Mouse (Mus musculus): ENCODE data around the gene Cxcr5.
"Not testable (repeated sequence)": the region's sequence is repeated elsewhere in the genome, so short reads cannot be mapped to it uniquely, and the experiment has no call there.

Gene Cxcr5

DNA sequence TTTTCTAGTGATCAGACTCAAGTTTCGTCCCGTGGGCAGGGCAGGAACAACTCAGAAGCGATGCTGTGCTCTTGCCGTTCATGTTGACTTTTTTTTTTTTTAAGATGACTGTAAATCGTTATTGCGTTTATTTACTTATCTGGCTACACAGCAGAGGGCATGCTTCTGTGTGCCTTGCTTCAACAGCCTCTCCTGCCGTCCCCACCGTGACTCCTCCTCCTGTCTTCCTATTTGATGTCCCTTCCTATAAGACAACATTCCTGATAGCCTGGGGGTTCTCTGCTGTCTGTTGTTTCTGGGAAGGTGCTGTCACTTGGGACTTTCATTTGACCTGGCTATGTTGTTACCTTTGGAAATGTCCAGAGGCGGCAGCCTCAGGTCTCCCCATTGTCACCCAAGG is 26.9 kb upstream of the Cxcr5 start:
- in situ Hi-C loops (cut with MboI, MseI) = no loop called here

DNA sequence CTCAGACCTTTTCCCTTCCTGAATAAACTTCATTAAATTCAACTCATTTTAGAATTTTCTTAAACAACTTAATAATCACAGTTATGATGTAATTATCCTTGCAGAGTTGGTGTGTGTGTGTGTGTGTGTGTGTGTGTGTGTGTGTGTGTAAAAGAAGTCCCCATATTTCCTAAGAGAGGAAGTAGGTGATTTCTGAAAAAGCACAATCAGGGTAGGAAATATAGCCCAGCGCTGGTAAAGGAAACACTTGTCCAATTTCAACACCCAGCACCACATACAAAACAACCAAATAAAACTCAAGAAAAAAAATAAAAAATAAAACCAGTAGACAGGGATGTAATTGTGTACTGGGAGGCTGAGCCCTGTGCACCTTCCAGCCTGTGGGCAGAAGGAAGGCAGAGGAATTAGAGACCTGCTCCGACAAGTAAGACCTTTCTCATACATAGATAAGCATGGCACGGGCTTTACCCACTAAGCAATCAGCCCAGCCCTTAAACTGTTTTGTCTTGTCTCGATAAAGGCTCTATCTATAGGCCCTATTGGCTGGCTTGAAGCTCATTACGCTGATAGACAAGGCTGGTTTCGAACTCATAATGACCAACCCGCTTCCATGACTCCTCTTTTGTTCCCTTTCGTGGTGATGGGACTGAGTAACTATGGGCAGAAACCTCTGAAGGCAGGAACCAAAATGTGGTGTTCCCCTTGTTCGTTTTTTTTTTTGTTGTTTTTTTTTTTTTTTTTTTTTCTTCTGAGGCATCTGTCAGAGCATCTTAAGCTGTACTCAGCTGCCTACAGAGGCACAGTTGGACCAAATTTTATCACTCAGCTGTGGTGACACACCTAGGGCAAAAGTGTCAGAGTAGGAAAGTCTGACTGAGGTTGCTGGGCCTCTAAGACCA is 25.8 kb upstream of the Cxcr5 start:
- in situ Hi-C loops (cut with MboI, MseI) = no loop called here

DNA sequence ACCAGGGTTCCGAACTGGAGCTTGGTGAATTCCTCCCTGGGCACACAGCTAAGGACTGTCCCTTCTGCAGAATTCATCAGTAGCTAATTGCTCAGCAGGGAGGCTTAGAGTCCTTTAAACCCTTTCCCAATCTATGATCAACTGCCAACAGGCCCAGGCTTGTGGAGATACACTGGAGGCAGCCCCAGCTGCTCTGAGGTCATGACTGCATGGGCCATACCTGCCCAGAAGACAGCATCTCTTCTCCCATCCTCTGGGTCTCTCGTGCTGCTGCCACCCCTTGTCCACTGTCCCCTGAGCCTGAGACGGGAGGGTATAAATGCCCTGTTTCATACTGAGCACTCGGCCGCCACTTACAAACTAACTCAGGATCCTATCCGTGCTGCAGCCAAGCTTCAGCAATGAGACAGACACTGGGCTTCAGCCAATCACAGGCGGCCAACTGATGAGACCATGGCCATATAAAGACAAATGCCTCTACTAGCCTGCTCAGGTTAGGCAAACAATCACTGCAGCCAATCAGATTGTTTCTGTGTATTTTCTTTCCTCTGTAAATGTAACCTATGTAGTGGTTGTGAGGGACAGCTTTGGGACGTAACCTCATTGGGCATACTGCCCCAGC is 25.1 kb upstream of the Cxcr5 start:
- in situ Hi-C loops (cut with MboI, MseI) = no loop called here

DNA sequence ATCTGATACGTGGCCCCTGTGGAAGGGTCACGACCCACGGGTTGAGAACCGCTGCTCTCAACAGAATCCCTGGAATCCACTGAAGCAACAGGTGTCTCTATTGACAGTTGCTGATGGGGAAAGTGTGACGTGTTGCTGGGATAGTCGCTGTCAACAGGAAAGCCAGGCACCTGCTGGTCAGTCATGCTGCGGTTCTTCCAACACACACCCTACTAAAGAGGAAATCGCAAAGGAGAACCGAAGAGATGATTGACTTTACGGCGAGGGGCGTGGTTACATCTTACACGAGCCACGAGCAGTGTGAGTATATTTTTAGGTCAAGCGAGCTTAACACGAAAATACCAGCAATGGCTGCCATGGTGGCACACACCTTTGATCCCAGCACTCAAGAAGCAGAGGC is 20.7 kb upstream of the Cxcr5 start:
- in situ Hi-C loops (cut with MboI, MseI) = no loop called here

DNA sequence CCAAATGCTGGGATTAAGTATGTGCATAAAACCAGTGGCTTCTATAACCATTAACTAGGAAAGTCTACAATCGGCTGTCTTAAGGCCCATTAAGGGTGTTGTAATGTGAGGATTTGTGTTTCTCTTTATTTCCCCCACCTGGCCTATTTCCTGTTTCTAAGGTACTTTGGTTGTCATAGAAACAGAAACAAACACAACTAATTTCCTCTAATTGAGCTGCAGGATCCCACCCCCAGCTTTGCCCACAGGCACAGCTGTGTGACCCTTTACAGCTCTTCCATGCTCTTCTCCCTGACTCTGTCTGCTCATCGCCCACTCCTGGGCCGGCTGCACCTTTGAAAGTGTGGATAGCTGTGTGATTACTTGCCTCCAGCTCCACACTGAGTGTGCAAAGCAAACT is 19.7 kb upstream of the Cxcr5 start:
- in situ Hi-C loops (cut with MboI, MseI) = no loop called here

DNA sequence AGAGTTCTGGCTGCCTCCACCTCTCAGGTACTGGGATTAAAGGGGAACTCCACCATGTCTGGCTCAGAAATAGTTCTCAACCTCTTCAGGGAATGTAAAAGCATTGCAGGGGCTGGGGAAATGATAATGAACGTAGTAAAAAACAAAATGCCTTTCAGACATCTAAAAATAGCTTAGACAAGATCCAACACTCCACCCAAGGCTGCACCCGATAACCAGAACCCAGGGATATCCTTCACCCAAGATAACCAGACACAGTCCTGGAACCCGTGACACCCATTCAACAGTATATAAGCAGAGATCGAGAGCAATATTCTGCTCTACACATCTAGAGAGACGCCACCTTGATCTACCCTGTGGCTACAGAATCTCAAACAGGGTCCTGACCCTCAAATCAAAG is 18.4 kb upstream of the Cxcr5 start:
- in situ Hi-C loops (cut with MboI, MseI) = no loop called here

DNA sequence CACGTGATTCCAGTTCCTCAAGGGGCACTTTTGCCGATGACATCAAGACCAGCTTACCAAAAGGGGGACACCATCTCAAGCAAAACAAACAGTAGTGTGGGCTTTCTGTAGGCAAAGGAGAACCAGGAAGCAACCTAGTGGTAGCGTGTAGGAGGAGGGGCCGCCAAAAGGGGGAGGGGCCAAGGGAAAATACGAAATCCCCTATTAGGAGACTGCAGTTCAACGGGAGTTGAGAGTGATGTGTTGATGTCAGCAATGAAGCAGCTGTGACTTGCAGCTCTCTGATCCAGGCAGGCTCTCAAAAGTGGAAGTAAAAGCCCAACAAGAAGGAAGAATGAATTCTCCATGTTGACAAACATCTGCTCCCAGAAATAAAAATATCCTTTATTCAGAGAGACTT is 17.7 kb upstream of the Cxcr5 start:
- in situ Hi-C loops (cut with MboI, MseI) = no loop called here

DNA sequence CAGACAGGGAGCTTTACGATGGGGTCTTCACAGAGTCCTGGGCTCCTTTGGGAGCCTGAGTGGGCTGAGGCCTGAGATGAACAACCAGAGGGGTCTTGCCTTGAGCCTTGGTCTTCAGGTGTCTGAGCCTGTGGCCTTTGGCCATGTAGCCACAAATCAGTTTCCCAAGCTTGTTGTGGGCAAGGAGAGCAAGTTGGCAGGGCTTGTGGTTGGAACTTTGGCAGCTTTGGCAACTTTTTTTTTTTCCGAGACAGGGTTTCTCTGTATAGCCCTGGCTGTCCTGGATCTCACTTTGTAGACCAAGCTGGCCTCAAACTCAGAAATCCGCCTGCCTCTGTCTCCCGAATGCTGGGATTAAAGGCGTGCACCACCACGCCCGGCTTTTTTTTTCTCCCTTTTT is 14.4 kb upstream of the Cxcr5 start:
- in situ Hi-C loops (cut with MboI, MseI) = not testable (repeated sequence)

DNA sequence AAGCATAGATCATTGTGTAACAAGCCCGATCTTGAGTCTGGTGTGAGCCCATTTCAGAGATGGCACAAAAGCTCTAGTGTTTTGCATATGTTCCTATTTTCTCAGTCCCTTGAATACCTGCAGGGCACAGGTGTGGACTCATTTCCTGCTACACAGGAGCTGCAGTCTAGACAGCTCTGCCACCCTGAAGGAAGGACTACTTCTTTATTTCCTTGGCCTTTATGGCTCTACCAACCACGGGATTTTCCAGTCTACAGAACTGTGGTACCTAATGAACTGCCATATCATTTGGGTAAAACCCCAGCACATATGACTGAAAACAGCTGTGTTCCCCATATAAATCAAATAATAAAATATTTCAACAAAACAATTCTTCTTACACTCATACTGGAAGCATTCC is 13.4 kb upstream of the Cxcr5 start:
- in situ Hi-C loops (cut with MboI, MseI) = no loop called here

DNA sequence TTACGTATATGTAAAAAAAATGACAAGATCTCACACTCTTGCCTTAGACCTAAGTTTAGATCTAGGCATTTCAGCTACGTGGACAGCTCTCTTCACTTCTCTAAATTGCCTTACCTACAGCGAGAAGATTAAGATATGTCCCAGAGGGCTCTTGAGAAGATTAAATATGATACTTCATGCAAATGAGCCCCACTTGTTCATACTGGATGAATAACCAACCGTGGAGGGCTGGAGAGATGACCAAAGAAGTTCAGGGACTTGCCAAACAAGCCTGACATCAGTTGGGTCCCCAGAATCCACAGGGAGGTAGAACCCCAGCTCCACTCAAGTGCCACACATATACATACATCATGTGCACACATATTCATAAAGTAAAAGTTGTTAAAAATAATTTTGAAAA is 11.6 kb upstream of the Cxcr5 start:
- in situ Hi-C loops (cut with MboI, MseI) = no loop called here

DNA sequence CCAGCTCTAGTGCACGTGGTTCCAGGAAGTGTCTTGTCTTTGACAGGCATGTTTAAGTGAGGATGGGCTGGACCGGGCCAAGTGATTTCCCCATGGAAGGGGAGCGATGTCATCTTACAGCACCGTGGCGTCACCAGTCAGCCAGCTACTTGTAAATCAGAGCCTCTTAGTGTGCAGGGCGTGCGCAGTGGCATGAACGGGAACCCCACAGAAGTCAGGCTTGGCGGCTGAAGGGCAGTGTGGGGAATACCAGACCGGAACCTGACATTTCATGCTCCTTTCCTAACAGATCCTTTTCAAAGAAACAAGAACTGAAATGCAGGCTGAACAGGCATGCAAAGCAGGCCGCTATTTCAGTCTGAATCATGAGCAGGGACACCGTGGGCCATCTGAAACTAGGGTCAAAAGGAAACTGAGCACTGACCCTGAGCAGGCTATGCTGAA is 9.3 kb upstream of the Cxcr5 start:
- in situ Hi-C loops (cut with MboI, MseI) = no loop called here

DNA sequence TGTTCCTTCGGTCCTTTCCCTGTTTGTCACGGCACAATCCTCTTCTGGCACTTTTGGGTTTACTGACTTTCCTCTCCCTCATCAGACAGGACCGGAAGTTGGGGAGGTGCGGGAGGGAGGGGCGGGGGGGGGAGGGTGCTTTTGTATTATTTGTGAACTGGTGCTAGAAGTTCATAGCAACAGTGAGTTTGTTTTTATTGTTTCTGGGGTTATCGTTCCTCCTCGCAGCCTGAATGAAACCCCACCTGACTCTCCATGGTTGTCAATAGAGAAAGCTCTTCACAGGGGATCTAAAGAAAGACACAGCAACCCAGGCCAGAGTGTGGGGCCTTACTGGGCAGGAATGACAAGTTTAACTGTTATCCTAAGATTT is 6.4 kb upstream of the Cxcr5 start:
- in situ Hi-C loops (cut with MboI, MseI) = no loop called here

DNA sequence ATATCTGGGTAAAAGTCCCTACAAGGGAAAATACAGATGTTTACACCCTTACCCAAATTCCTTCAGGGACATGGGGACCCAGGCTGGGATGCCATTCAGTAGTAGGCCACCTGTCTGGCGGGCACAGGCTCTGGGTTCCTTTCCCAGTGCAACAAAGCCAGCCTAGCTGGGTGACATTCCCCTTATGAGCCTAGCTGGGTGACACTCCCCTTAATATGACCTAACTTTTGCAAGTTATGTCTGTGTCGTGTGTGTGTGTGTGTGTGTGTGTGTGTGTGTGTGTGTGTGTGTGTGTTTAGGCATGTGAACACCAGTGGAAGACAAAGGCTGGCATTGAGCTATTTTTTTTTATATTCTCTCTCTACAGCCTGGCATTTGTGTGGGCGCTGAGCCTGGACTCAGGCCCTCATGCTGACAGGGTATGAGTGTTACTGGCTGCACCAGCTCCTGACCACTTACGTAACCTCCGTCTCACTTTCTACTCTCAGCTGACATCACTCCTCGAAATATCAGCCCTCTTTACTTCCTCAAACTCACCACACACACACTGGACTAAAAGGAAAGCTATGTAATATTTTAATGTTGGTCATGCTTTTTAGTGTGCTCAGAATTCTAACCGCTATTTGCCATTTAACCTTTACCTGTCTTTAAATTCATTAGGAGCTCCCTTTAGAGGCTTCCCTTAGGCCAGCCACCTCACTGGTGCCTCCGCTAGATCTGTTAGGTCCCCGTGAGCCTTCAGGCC is 5.8 kb upstream of the Cxcr5 start:
- in situ Hi-C loops (cut with MboI, MseI) = no loop called here

DNA sequence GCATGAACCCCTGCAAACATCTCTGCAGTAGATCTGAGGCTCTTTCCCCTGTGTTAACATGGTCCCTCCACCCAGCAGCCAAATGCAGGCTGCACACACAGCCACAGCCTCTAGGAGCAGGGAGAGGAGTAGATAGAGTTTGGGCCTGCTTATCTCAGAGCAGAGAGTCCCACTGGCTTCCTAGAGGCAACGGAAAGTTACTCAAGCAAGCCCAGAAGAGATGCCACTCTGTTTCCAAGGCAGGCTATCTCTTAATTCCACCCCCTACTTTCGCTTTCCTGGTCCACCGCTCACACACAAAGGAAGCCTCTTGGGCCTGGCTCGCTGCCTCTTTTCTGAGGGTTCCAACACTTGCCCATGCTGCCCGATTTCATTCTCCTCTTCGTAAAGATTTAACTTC is 3.7 kb upstream of the Cxcr5 start:
- in situ Hi-C loops (cut with MboI, MseI) = no loop called here

DNA sequence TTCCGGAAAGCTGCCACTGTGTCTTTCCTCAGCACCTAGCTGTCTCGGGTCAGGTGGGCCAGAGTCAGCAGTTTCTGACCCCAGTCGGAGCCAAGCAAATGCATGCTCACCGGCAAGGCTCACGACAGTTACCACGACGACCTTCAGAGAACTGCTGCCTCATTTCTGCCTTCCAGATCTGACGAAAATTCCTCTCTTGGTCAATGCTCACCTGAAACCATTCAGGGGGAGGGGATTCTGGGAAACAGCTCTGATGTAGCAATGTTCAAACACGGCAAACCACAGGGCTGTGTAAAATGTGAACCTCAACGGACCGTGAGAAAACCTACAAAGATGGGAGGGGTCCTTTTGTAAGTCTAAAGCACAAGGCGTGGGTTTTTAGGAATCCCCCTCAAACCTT is 1.3 kb upstream of the Cxcr5 start:
- in situ Hi-C loops (cut with MboI, MseI) = no loop called here

DNA sequence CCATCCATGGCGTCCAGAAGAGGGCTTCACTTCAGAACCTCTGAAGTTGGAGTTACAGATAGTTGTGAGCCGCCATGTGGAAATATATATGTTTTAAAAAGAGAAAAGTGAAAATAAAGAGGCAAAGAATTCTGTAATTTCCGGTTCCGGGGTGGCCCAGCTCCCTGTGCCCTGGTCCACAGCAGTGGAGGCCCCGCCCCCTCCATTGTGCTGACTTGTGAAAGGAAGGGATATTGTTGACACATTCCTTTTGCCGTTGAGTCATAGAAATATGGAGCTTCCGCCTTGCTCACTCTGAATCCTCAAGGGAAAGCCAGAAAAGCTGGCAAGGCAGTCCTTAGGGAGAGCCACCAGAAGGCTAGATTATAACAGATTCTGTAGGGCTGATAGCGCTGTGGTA is 9.5 kb downstream of the Cxcr5 start:
- in situ Hi-C loops (cut with MboI, MseI) = loop anchor here (5.0 kb wide), 1 partner anchor 90 kb away; no protein-coding TSS in a partner anchor

DNA sequence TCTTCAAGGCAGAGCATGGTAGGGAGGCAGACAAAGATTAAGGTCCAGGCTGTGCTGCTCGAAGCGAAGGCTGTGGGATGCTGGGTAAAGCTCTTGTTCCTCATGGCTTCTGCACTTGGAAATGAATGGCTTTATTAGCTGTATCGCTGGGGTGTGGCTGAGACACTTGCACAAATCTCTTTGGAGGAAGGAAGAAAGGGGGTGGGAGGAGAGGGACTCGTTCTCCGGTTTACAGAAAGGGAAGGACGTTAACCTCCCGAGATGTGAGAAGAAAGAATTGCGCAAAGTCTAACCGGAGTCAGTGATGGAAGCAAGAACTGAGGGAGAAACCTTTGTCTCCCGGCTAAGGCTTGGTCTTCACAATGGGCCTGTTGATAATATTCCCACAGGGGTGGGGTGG is 10.5 kb downstream of the Cxcr5 start:
- in situ Hi-C loops (cut with MboI, MseI) = loop anchor here (5.0 kb wide), 1 partner anchor 89 kb away; no protein-coding TSS in a partner anchor

DNA sequence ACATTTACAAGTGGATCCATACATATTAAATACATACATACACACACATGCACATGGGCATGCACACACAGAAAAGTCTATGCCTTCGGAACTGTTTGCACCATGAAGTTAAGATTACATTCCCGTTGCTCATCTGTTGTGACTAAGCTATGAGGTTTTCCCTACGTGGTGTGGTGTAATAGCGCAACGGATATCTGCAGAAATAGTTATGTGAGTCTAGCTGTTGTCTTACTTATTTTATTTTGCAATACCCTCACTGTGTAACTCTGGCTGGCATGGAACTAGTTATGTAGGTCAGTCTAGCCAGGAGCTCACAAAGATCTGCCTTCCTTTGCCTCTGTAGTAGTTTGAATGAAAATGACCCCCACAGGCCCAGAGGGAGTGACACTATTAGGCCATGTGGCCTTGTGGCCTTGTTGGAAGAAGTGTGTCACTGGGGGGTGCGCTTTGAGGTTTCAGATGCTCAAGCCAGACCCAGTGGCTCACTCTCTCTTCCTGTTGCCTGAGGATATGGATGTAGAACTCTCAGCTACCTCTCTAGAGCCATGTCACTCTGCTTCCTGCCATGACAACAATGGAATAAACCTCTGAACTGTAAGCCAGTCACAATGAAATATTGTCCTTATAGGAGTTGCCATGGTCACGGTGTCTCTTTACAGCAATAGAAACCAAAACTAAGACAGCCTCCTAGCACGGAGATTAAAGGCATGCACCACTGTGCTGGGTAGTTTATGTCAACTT is 13.1 kb downstream of the Cxcr5 start:
- in situ Hi-C loops (cut with MboI, MseI) = no loop called here

DNA sequence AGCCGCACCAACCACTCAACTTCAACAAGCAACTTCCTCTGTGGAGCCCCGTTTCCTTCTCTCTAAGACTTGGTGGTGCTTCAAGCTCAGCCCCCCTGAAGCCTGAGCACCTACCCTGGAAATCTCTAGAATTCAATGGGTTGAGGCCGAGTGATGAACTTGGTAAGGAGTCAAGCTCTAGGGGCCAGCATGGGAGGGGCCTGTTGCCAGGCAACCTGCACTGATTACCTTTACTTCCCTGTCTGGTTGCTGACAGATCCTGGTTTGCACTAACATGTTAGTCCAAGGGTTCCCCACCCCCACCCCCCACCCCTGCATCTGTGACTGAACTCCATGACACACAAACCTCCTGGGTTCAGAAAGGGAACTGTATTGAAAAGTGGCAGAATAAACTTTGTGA is 16.7 kb downstream of the Cxcr5 start:
- in situ Hi-C loops (cut with MboI, MseI) = no loop called here

DNA sequence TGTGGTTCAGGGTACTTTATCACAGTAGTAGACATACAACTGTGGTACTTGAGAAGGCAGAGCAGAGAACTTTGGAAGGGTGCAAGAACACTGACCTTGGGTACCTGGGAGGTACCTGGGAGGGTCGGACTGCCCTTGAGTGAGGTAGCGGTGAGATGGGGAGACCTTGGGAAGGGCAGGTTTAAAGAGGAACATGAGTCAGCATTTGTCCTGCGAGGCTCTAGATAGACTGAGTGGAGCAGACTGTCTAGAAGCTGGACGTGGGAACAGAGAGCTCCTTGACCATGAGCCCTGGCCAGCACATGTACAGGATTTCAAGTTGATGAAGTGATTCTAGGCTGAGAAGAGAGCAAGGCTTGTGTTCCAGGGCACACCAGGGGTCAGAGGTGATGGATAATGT is 19.3 kb downstream of the Cxcr5 start:
- in situ Hi-C loops (cut with MboI, MseI) = no loop called here

DNA sequence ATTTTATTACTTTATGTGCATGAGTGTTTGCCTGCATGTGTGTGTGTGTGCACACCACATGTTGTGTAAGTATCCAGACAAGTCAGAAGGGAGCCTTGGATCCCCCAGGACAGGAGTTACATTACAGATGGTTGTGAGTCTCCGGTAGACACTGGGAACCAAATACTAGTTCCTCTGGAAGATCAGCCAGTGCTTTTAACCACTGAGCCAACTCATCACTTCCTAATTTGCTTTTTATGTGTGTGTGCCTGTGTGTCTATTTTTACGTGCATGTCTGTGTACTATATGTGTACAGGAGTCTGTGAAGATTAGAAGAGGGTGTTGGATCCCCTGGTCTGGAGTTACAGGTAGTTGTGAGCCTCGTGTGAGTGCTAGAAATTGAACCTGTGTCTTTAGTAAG is 21.0 kb downstream of the Cxcr5 start:
- in situ Hi-C loops (cut with MboI, MseI) = no loop called here

Data from regulatory T cell (primary cell).